ENCODE assay signal across 21 mouse cellular contexts in the genomic region with DNA sequence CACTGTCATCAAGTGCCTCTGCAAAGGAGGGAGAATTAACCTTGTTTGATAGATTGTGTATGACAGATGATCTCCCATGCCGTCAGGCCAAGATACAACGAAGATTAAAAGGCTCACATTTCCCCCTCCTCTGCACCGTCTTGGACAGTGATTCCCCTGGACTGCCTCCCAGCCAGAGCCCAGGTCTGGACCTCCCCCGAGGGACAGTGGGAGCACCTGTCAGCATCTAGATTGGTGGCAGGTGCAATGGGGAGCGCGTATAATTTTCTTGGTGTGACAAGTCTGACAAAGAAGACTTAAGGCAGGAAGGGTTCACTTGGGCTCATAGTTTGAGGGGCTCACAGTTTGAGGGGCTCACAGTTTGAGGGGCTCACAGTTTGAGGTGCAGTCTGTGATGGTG.
"Had no signal": no experiment of that assay in that cellular context is flagged by ENCODE, and none has a peak within 500 bp of the region (broad histone marks: within the 10 kb centered on the region; RNA-seq: fewer than 3 reads in every experiment).

No protein-coding gene starts in this region.

- H3K9ac ChIP-seq: liver, embryonic 14.5 days; liver, postnatal 0 days; lung, embryonic 14.5 days; midbrain, embryonic 12.5 days; midbrain, embryonic 15.5 days; neural tube, embryonic 12.5 days; neural tube, embryonic 15.5 days had no signal

- H3K27ac ChIP-seq: kidney, postnatal 0 days; layer of hippocampus, adult 2 months; liver, embryonic 14.5 days; macrophage; midbrain, embryonic 12.5 days; midbrain, embryonic 15.5 days; neural tube, embryonic 12.5 days; neural tube, embryonic 15.5 days; stomach, postnatal 0 days had no signal

- DNase-seq: kidney, postnatal 25 days; layer of hippocampus, adult 9-11 months; liver, postnatal 0 days; lung, embryonic 14.5 days; right cerebral cortex, adult 18-20 months; right cerebral cortex, postnatal 14 days; right cerebral cortex, postnatal 4 days; thymus, adult 2 months; thymus, postnatal 14 days; thymus, postnatal 4 days had no signal

- ATAC-seq: liver, postnatal 0 days; lung, postnatal 0 days; midbrain, embryonic 15.5 days had no signal

- H3K4me2 ChIP-seq: liver, embryonic 11.5 days; lung, embryonic 14.5 days; midbrain, embryonic 12.5 days; midbrain, embryonic 15.5 days; neural tube, embryonic 12.5 days; neural tube, embryonic 15.5 days had no signal

- H3K4me1 ChIP-seq: midbrain, embryonic 12.5 days; midbrain, embryonic 15.5 days; neural tube, embryonic 12.5 days had no signal

- H3K4me3 ChIP-seq: layer of hippocampus, adult 2 months; midbrain, embryonic 12.5 days; midbrain, embryonic 15.5 days; neural tube, embryonic 12.5 days; neural tube, embryonic 15.5 days had no signal

- H3K27me3 ChIP-seq: midbrain, embryonic 12.5 days; midbrain, embryonic 15.5 days; neural tube, embryonic 12.5 days; neural tube, embryonic 15.5 days had no signal

- H3K9me3 ChIP-seq: midbrain, embryonic 15.5 days; neural tube, embryonic 12.5 days; neural tube, embryonic 15.5 days had no signal
